Mouse (Mus musculus) brain, embryonic 14.5 days (tissue): ENCODE measurements at regions not wholly inside any gene's neighbourhood (a gene's known extent, or its start where the extent isn't known, plus 50 kb on each side); places are given as distances from the start of the nearest gene placed in this dataset.

ENCODE experiments used
- CTCF ChIP-seq: fragments of 200-500 bp; IDR thresholded peaks from 2 replicates; pipeline ENCODE4 v1.5.1; 2012; ENCODE audit warnings: inconsistent platforms, mild to moderate bottlenecking, moderate library complexity, borderline replicate concordance; ENCODE audit not compliant: insufficient read depth, insufficient read length; ENCODE audit errors: extremely low read depth
- POLR2A ChIP-seq: fragments of 200-500 bp; IDR thresholded peaks from 2 replicates; pipeline ENCODE4 v1.6.1; 2012; ENCODE audit warnings: mild to moderate bottlenecking, inconsistent platforms, borderline replicate concordance; ENCODE audit not compliant: poor library complexity, insufficient read depth, insufficient read length, severe bottlenecking; ENCODE audit errors: extremely low read depth

DNA sequence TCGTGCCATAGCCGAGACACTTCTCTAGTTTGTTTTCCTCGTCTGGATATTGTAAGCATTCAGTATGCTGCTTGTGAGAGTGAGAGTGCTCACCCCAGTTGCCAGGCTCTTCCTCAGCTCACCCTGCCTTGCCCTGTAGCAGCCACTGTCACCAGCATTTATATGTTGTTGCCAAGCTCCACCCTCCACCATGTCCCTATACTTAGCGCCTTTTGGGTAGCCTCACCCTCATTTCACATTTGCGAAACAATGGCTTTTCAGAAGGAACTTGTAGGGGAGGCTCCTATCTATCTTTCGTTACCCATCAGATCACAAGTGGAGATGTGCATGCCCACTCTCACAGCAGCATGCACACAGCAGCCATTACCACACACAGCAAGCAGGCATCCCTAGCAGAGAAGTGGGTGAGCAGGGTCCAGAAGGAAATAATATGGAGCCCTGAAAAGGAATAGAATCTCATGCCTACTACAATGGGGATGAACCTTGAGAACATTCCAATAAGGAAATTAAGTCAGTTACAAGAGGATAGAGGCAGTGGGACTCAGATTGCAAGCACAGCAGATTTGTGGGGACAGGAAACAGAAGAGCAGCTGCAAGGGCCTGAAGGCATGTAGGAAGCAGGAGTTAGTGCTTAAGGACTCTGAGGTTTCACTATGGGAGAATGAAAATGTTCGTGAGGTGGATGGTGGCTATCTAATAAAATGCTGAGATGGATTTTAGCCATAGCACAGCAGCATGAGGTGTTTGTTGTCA is 139.8 kb upstream of the Jun start:
- TF ChIP-seq CTCF (no peak), POLR2A (no peak)
